Mouse (Mus musculus): ENCODE measurements around the gene Ank3. TPM values are rescaled to one million over a fixed set of nuclear protein-coding genes. Genes with fewer than 3 reads are reported as not detected.
A peak's percentile ranks its signal among the peaks of the same experiment; 100 is the strongest.

Gene Ank3
- total RNA-seq, 2 experiments from 2014 or later, result 525 to 540 TPM

GRCm38 (mm10) chr10:69550824-69551223 lies 152.3 kb downstream of the Ank3 start:
- intact Hi-C loops (cut with DNase I), result no loop called here
- DNase-seq (ENCODE audit: extremely low spot score in 1 of 2, low spot score in 2 of 2), result no peak

GRCm38 (mm10) chr10:69553091-69553490 lies 154.5 kb downstream of the Ank3 start:
- intact Hi-C loops (cut with DNase I), result no loop called here
- no peak for DNase-seq (ENCODE audit: extremely low spot score in 1 of 2, low spot score in 2 of 2)

GRCm38 (mm10) chr10:69555592-69555991 lies 157.0 kb downstream of the Ank3 start:
- no peak for DNase-seq (ENCODE audit: extremely low spot score in 1 of 2, low spot score in 2 of 2)
- intact Hi-C loops (cut with DNase I), result no loop called here

- peak in 1 of 2 experiments; percentile 55 for DNase-seq (ENCODE audit: extremely low spot score in 1 of 2, low spot score in 2 of 2)
- intact Hi-C loops (cut with DNase I), result no loop called here
Observed at GRCm38 (mm10) chr10:69556278-69556677, 157.7 kb downstream of the Ank3 start.

- intact Hi-C loops (cut with DNase I), result no loop called here
- DNase-seq (ENCODE audit: extremely low spot score in 1 of 2, low spot score in 2 of 2), result no peak
Observed at GRCm38 (mm10) chr10:69560237-69560636, 161.7 kb downstream of the Ank3 start.

- intact Hi-C loops (cut with DNase I), result no loop called here
- DNase-seq (ENCODE audit: extremely low spot score in 1 of 2, low spot score in 2 of 2), result no peak
Observed at GRCm38 (mm10) chr10:69562931-69563330, 164.4 kb downstream of the Ank3 start.

GRCm38 (mm10) chr10:69565052-69565451 lies 166.5 kb downstream of the Ank3 start:
- no peak for DNase-seq (ENCODE audit: extremely low spot score in 1 of 2, low spot score in 2 of 2)
- intact Hi-C loops (cut with DNase I), result no loop called here

GRCm38 (mm10) chr10:69568976-69569375 lies 170.4 kb downstream of the Ank3 start:
- DNase-seq (ENCODE audit: extremely low spot score in 1 of 2, low spot score in 2 of 2), result no peak
- intact Hi-C loops (cut with DNase I), result no loop called here

GRCm38 (mm10) chr10:69569740-69570139 lies 171.2 kb downstream of the Ank3 start:
- intact Hi-C loops (cut with DNase I), result loop anchor here (5.0 kb wide), 1 partner anchor 32 kb away; no protein-coding TSS in a partner anchor

GRCm38 (mm10) chr10:69570466-69571288 lies 172.1 kb downstream of the Ank3 start:
- intact Hi-C loops (cut with DNase I), result loop anchor here (5.0 kb wide), 1 partner anchor 33 kb away; no protein-coding TSS in a partner anchor
- no peak for DNase-seq (ENCODE audit: extremely low spot score in 1 of 2, low spot score in 2 of 2)

More at GRCm38 (mm10) chr10:69569740-69570139, 171.2 kb downstream of the Ank3 start:
- DNase-seq (ENCODE audit: extremely low spot score in 1 of 2, low spot score in 2 of 2), result no peak

GRCm38 (mm10) chr10:69571422-69571821 lies 172.8 kb downstream of the Ank3 start:
- intact Hi-C loops (cut with DNase I), result loop anchor here (5.0 kb wide), 1 partner anchor 34 kb away; no protein-coding TSS in a partner anchor
- no peak for DNase-seq (ENCODE audit: extremely low spot score in 1 of 2, low spot score in 2 of 2)

- no peak for DNase-seq (ENCODE audit: extremely low spot score in 1 of 2, low spot score in 2 of 2)
- intact Hi-C loops (cut with DNase I), result loop anchor here (5.0 kb wide), 1 partner anchor 35 kb away; no protein-coding TSS in a partner anchor
Observed at GRCm38 (mm10) chr10:69571972-69572371, 173.4 kb downstream of the Ank3 start.

GRCm38 (mm10) chr10:69573054-69573453 lies 174.5 kb downstream of the Ank3 start:
- no peak for DNase-seq (ENCODE audit: extremely low spot score in 1 of 2, low spot score in 2 of 2)
- intact Hi-C loops (cut with DNase I), result loop anchor here (5.0 kb wide), 1 partner anchor 36 kb away; no protein-coding TSS in a partner anchor

GRCm38 (mm10) chr10:69573746-69574145 lies 175.2 kb downstream of the Ank3 start:
- intact Hi-C loops (cut with DNase I), result loop anchor here (5.0 kb wide), 1 partner anchor 36 kb away; no protein-coding TSS in a partner anchor
- DNase-seq (ENCODE audit: extremely low spot score in 1 of 2, low spot score in 2 of 2), result no peak

GRCm38 (mm10) chr10:69574190-69574663 lies 175.7 kb downstream of the Ank3 start:
- intact Hi-C loops (cut with DNase I), result loop anchor here (5.0 kb wide), 1 partner anchor 37 kb away; no protein-coding TSS in a partner anchor
- no peak for DNase-seq (ENCODE audit: extremely low spot score in 1 of 2, low spot score in 2 of 2)

- intact Hi-C loops (cut with DNase I), result loop anchor here (5.0 kb wide), 1 partner anchor 38 kb away; no protein-coding TSS in a partner anchor
- no peak for DNase-seq (ENCODE audit: extremely low spot score in 1 of 2, low spot score in 2 of 2)
Observed at GRCm38 (mm10) chr10:69574894-69575293, 176.3 kb downstream of the Ank3 start.

- DNase-seq (ENCODE audit: extremely low spot score in 1 of 2, low spot score in 2 of 2), result no peak
- intact Hi-C loops (cut with DNase I), result no loop called here
Observed at GRCm38 (mm10) chr10:69575451-69575850, 176.9 kb downstream of the Ank3 start.

- intact Hi-C loops (cut with DNase I), result no loop called here
- no peak for DNase-seq (ENCODE audit: extremely low spot score in 1 of 2, low spot score in 2 of 2)
Observed at GRCm38 (mm10) chr10:69576264-69576663, 177.7 kb downstream of the Ank3 start.

- intact Hi-C loops (cut with DNase I), result no loop called here
- DNase-seq (ENCODE audit: extremely low spot score in 1 of 2, low spot score in 2 of 2), result no peak
Observed at GRCm38 (mm10) chr10:69577061-69577728, 178.6 kb downstream of the Ank3 start.

GRCm38 (mm10) chr10:69577729-69578061 lies 179.1 kb downstream of the Ank3 start:
- intact Hi-C loops (cut with DNase I), result no loop called here

More at GRCm38 (mm10) chr10:69577729-69578061, 179.1 kb downstream of the Ank3 start:
- no peak for DNase-seq (ENCODE audit: extremely low spot score in 1 of 2, low spot score in 2 of 2)
